Mouse (Mus musculus): ENCODE measurements around the gene Timm22.

Timm22 gene

GRCm38 (mm10) chr11:76388711-76389110, 18.0 kb upstream of the Timm22 start:
- no peak for DNase-seq (ENCODE audit: low spot score)

DNA sequence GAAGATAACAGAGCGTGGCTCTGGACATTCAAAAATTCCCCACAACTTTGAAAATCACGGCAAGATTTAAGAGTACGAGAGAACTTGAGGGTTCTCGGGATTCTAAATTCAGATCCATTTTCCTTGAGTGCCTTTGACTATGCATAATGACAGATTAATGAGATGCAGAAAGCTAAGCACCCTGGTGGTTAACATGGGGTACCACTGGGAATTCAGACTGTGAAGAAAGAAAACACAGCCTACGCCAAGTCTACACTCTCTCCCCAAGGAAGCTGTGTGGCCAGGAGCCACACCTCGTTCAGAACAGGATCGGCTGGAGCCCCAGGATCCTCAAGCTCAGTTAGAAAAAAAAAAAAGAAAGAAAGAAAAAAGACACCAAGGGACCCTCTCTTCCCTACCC, 14.2 kb upstream of the Timm22 start:
- DNase-seq (ENCODE audit: low spot score): no peak

DNA sequence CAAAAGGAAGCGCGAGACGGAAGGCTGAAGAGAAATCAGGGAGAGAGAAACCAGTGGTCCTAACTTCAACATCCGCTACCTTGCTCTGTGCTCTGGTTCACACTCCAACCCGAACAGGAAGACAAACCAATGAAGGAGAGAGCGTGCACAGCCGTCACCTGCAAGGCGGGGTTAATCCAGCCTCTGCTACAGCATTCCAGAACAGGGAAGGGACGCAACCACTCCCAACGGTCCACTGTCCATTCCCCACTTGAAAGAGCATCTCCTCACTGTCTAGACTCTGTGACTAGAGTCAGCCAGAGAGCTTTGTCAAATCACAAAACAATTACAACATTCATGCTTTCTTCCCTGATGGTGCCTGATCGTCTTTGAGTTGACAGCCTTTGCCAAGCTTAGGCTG, 13.8 kb upstream of the Timm22 start:
- DNase-seq (ENCODE audit: low spot score): no peak

- DNase-seq (ENCODE audit: low spot score): no peak
Observed at GRCm38 (mm10) chr11:76397650-76398311, 9.0 kb upstream of the Timm22 start.

GRCm38 (mm10) chr11:76398312-76398797, 8.4 kb upstream of the Timm22 start:
- DNase-seq (ENCODE audit: low spot score): no peak

- DNase-seq (ENCODE audit: low spot score): peak; percentile 89
Observed at GRCm38 (mm10) chr11:76398798-76399586, 7.8 kb upstream of the Timm22 start, which contains the start of gene Nxn. Gene Nxn, minus strand, starts transcription at chr11:76399140.

DNA sequence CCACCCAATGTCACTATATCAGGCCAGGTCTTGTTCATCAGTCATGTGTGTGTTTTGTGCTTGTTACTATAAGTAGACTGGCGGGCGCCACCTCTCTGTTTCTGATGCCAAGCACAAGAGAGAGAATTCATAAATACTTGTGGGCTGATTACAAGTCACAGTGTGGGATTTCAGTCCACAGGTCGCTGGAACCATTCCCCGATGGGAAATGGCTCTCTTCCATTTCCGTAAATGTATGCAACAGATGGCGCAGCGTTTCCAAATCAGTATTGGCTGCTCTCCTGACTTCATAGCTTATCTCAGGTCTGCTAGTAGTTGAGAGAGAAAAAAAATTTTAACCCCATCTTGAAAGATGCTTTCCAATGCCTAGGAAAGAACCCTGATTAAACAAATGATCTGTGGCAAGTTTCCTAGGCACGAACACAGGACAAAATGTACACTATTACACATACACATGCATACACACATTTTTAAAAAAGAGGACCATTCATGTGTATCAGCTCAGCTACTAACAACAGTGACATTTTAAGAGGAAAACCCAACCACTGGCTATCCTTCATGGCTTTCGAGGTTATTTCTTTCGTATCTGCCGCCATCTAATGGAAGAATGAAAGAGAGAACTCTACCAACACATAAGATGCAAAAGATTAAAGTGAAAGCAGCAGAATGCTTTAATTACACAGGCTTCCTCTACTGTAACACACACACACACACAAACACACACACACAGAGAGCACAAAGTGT, 7.0 kb upstream of the Timm22 start:
- peak; percentile 14 for DNase-seq (ENCODE audit: low spot score)

- no peak for DNase-seq (ENCODE audit: low spot score)
Observed at GRCm38 (mm10) chr11:76401398-76401797, 5.4 kb upstream of the Timm22 start.

GRCm38 (mm10) chr11:76405113-76405512, 1.6 kb upstream of the Timm22 start:
- DNase-seq (ENCODE audit: low spot score): no peak

GRCm38 (mm10) chr11:76405626-76406264, 1.0 kb upstream of the Timm22 start:
- DNase-seq (ENCODE audit: low spot score): no peak

DNA sequence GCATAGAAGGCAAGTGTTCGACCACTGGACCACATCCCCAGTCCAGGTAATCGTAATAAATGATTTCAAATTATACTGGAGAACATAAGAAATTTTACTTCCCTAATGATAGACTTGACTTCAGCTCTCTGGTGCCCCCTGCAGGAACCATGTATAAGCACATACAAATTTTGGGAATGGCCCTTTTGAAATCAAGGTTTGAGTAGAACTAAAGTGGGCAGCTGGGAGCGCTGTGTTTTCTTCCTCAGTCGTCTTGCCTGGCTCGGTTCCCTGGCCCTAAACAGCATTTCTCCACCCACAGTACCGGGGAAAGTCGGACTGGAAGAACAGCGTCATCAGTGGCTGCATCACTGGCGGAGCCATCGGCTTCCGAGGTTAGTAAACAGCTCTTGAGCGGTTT, 4.1 kb downstream of the Timm22 start:
- peak; percentile 34 for DNase-seq (ENCODE audit: low spot score)

DNA sequence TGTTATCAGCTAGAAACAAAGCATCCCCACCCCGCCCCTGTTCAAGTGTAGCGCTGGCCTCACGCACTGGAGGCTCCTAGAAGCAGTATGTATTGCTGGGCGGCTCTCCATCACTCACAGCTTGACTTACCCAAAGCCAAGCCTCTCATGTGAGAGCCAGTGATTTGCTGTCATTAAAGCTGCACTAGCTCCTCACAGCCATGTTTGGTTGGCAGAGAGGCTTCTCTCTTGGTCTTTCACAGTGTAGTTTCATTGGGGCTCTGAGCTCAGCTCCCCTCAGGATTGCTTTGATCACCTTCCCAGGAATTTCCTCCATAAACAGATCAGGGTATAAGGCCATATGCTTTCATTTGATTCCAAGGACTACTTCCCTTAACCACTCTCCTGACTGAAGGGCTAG, 6.5 kb downstream of the Timm22 start:
- no peak for DNase-seq (ENCODE audit: low spot score)

DNA sequence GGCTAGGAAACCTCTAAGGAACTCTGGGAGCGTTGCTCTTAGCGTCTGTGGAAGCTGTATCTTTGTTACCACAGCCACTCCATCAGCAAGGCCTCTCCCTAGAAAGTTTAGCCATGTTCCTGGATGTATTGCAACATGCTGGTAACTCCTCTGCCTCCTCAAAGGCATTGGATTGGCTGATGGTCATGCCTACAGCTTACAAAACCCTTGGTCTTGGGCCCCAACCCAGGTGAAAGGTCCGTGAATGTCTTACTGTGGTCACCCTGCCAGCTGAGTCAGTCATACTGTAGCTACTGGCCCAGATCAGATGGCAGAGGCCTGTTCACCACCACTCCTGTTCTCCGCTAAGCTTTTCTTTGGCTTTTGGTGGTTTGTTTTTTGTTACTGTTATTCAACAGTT, 8.2 kb downstream of the Timm22 start:
- DNase-seq (ENCODE audit: low spot score): no peak

- DNase-seq (ENCODE audit: low spot score): no peak
Observed at GRCm38 (mm10) chr11:76415985-76416384, 9.2 kb downstream of the Timm22 start.

- DNase-seq (ENCODE audit: low spot score): no peak
Observed at GRCm38 (mm10) chr11:76418423-76418822, 11.7 kb downstream of the Timm22 start.

DNA sequence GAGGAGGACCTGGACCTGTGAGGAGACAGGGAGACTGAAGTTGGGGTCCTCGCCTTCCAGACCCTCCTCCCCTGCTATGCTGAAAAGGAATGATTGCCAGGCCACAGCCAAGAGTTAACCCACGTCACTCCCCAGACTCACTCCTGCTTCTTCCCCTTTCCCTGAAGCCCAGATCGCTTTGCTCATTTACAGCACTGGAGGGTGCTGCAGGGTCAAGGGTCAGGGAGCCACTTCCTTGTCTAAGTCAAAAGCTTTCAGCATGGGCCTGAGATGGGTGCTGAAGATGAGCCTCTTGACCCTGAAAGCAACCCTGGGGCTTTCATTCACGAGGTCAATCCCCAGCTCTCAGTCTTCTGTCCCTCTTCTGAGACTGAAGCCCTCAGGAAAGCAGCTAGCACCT, 12.4 kb downstream of the Timm22 start:
- DNase-seq (ENCODE audit: low spot score): no peak

- DNase-seq (ENCODE audit: low spot score): no peak
Observed at GRCm38 (mm10) chr11:76420896-76421295, 14.1 kb downstream of the Timm22 start.

DNA sequence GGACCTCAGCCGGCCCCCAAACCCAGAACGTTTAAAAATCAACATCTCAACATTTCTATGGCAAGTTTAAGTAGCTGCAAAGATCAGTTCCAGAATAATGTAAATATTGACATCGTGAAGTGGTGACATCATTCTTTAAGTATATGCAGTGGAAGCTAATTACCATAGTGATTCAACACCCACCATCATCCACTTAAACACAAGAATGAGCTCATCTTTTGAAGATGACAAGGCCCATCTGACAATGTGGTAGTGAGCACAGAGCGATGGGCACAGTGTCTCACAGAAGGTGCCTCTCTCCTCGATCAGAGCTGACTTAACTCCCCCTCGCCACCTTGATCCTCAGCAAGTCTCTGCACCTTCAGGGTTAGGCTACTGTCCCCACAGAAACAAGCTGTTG, 19.0 kb downstream of the Timm22 start:
- DNase-seq (ENCODE audit: low spot score): no peak

DNA sequence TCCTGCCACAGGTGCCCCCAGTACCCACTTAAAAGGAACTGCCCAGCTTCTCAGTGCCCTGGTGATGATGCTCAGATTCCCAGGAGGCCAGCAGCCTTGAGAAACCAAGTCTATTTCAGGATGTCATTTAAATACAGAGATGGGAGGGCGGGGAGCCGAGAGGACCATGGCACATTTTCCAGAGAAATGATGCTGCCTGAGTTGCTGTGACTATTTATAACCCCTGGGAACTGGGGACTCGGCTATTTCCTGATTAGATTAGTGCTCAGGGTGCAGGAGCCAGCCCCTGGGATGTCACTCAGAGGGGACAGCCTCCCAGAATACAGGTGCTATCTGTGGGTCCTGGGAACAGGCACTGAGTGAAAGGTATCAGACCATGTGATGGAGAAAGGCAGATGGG, 21.0 kb downstream of the Timm22 start:
- DNase-seq (ENCODE audit: low spot score): no peak

- no peak for DNase-seq (ENCODE audit: low spot score)
Observed at GRCm38 (mm10) chr11:76429046-76429445, 22.3 kb downstream of the Timm22 start.

DNA sequence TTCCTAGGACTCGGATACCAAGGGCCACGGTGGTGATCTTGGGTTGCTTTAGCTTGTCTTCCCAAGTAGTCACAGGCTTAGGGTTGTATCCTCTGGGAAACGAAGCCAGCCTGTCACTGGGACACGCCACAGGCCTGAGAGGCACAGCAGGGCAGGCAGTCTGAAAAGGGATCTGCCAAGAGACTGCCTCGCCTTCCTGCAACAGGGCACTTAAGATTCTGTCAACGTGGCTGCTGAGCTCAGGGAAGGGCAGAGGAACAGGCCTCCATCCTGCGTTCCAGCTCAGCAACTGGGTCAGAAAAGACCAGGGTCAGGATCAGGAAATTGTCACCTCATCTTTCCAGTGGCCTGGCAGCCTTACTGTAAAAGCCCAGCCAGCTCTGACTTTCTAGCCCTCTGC, 22.8 kb downstream of the Timm22 start:
- no peak for DNase-seq (ENCODE audit: low spot score)

GRCm38 (mm10) chr11:76429966-76430631, 23.3 kb downstream of the Timm22 start:
- no peak for DNase-seq (ENCODE audit: low spot score)

Measured in spleen, adult 12 weeks (tissue).